Mouse (Mus musculus) hindbrain, embryonic 11.5 days (tissue): Measurements from ENCODE around the gene H2-Ob. TPM values are rescaled to one million over a fixed set of nuclear protein-coding genes. Genes with fewer than 3 reads are reported as not detected.

Experiments used
- ATAC-seq: fragments of 200-750 bp; cut with Nextera tagmentation; 2 replicates; pipeline ENCODE4 v1.8.0; 2017; ENCODE audit warnings: mild to moderate bottlenecking, moderate TSS enrichment, moderate library complexity; ENCODE audit not compliant: low FRiP score
- DNase-seq: peaks from one replicate; pipeline ENCODE4 v3.0.0-alpha.2; 2015; ENCODE audit warnings: low spot score
- H3K27ac ChIP-seq: fragments of 300-500 bp; sonication (generic); 2 replicates; pipeline ENCODE4 v1.5.1; 2014; ENCODE audit warnings: mild to moderate bottlenecking, low read depth, low read length
- H3K27me3 ChIP-seq: fragments of 300-500 bp; sonication (generic); 2 replicates; pipeline ENCODE4 v1.6.1; 2014; ENCODE audit warnings: mild to moderate bottlenecking, low read length, moderate library complexity, mixed read lengths; ENCODE audit not compliant: control insufficient read depth, insufficient read depth
- H3K36me3 ChIP-seq: fragments of 300-500 bp; sonication (generic); 2 replicates; pipeline ENCODE4 v1.6.1; 2014; ENCODE audit warnings: mild to moderate bottlenecking, low read length, moderate library complexity, mixed read lengths; ENCODE audit not compliant: control insufficient read depth, insufficient read depth
- H3K4me1 ChIP-seq: fragments of 300-500 bp; sonication (generic); replicated peaks from 2 replicates; pipeline ENCODE4 v1.6.1; 2014; ENCODE audit warnings: low read length, mixed read lengths; ENCODE audit not compliant: control insufficient read depth, insufficient read depth
- H3K4me2 ChIP-seq: fragments of 300-500 bp; sonication (generic); replicated peaks from 2 replicates; pipeline ENCODE4 v1.6.1; 2014; ENCODE audit warnings: mild to moderate bottlenecking, low read depth, low read length
- H3K4me3 ChIP-seq: fragments of 300-500 bp; sonication (generic); 2 replicates; pipeline ENCODE4 v1.5.1; 2014; ENCODE audit warnings: low read depth, low read length
- H3K9ac ChIP-seq: fragments of 300-500 bp; sonication (generic); 2 replicates; pipeline ENCODE4 v1.6.1; 2014; ENCODE audit warnings: low read depth, low read length
- H3K9me3 ChIP-seq: fragments of 300-500 bp; sonication (generic); 2 replicates; pipeline ENCODE4 v1.6.1; 2016; ENCODE audit warnings: low read length; ENCODE audit not compliant: control insufficient read depth
- WGBS: fragments of 180-500 bp; shearing (Covaris S2); extraction: QIAGEN DNeasy Blood & Tissue Kit; methylation state at CpG from one replicate; pipeline ENCODE4 v1.1.7; 2014; 5-methylcytosine and 5-hydroxymethylcytosine counted together
- polyA plus RNA-seq: library from polyadenylated mRNA; unstranded; fragments of >200 nt; fragmentation: Nextera tagmentation; extraction: Ambion mirVana; gene quantifications from 2 replicates; pipeline ENCODE4 v1.2.1, GENCODE M21; 2014

H2-Ob gene
- not detected in 2 replicates for polyA plus RNA-seq

GRCm38 (mm10) chr17:34238706-34239105, at the start of gene H2-Ob:
Gene H2-Ob (plus strand): TSS chr17:34238903.
- Histone ChIP-seq H3K4me2 (no peak within 1 kb of the TSS), H3K9me3 (no peaks in the 10 kb centered on the region), H3K4me1 (no peaks in the 10 kb centered on the region), H3K36me3 (no peaks in the 10 kb centered on the region), H3K27ac (no peak within 1 kb of the TSS), H3K4me3 (no peak within 1 kb of the TSS), H3K9ac (no peak within 1 kb of the TSS), H3K27me3 (no peaks in the 10 kb centered on the region)
- DNase-seq (peak; percentile 19), ATAC-seq (no peak)
- WGBS = 66% methylated on average over 3 of the region's 3 CpGs

- Histone ChIP-seq H3K4me2 (no peak overlapping the region), H3K4me1 (peaks cover 7% of the 10 kb centered on the region), H3K27me3 (peaks cover 59% of the 10 kb centered on the region), H3K9ac (no peak overlapping the region), H3K27ac (no peak overlapping the region), H3K36me3 (no peaks in the 10 kb centered on the region), H3K4me3 (no peak overlapping the region), H3K9me3 (no peaks in the 10 kb centered on the region)
- DNase-seq (no peak), ATAC-seq (no peak)
- WGBS = 73% methylated on average over 6 of the region's 6 CpGs
Observed at GRCm38 (mm10) chr17:34188986-34189385, 49.7 kb upstream of the H2-Ob start.

DNA sequence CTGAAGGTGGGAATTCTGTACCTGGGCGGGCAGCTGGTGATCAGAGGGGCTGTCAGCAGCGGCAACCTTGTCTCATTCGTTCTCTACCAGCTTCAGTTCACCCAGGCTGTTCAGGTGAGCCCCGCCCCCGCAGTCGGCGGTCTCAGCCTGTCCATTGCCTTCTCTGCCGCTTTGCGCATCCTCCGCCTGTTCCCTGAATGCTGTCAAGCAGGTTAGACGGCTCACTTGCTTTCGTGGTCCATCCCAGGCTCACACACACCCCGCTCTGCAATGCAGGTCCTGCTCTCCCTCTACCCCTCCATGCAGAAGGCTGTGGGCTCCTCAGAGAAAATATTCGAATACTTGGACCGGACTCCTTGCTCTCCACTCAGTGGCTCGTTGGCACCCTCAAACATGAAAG, 45.9 kb upstream of the H2-Ob start:
- 22% methylated on average over 16 of the region's 16 CpGs for WGBS
- Histone ChIP-seq H3K27ac (no peak overlapping the region), H3K9me3 (no peaks in the 10 kb centered on the region), H3K27me3 (peaks cover 56% of the 10 kb centered on the region), H3K9ac (no peak overlapping the region), H3K4me3 (no peak overlapping the region), H3K4me1 (peaks cover 1% of the 10 kb centered on the region; the same call in 1 of the 2 replicates), H3K36me3 (no peaks in the 10 kb centered on the region), H3K4me2 (no peak overlapping the region)
- no peak for ATAC-seq
- DNase-seq = no peak

- WGBS = 59% methylated on average over 8 of the region's 8 CpGs
- no peak overlapping the region for H3K4me2 ChIP-seq
- no peak for ATAC-seq
Observed at GRCm38 (mm10) chr17:34193468-34193867, 45.2 kb upstream of the H2-Ob start.

DNA sequence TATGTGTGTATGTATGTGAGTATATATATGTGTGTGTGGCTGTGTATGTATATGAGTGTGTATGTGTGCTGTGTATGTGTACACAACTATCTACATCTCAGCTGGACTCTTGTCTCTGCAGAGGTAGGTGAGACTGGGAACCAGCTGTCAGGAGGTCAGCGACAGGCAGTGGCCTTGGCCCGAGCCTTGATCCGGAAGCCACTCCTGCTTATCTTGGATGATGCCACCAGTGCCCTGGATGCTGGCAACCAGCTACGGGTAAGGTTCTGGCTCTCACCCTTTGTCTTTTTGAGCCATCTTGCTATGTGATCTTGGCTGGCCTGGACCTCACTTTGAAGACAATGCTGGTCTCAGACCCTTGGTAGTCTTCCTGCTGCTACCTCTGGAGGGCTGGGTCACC, 44.0 kb upstream of the H2-Ob start:
- Histone ChIP-seq H3K9ac (no peak overlapping the region), H3K4me3 (no peak overlapping the region), H3K27me3 (peaks cover 61% of the 10 kb centered on the region), H3K4me2 (no peak overlapping the region), H3K9me3 (no peaks in the 10 kb centered on the region), H3K4me1 (peaks cover 3% of the 10 kb centered on the region), H3K36me3 (no peaks in the 10 kb centered on the region), H3K27ac (no peak overlapping the region)
- WGBS = 85% methylated on average over 4 of the region's 4 CpGs
- ATAC-seq (no peak), DNase-seq (no peak)

More at GRCm38 (mm10) chr17:34193468-34193867, 45.2 kb upstream of the H2-Ob start:
- no peak for DNase-seq
- peaks cover 57% of the 10 kb centered on the region for H3K27me3 ChIP-seq
- H3K4me3 ChIP-seq = no peak overlapping the region
- H3K4me1 ChIP-seq = peaks cover 3% of the 10 kb centered on the region
- no peaks in the 10 kb centered on the region for H3K36me3 ChIP-seq
- no peak overlapping the region for H3K9ac ChIP-seq
- H3K27ac ChIP-seq = no peak overlapping the region
- no peaks in the 10 kb centered on the region for H3K9me3 ChIP-seq

DNA sequence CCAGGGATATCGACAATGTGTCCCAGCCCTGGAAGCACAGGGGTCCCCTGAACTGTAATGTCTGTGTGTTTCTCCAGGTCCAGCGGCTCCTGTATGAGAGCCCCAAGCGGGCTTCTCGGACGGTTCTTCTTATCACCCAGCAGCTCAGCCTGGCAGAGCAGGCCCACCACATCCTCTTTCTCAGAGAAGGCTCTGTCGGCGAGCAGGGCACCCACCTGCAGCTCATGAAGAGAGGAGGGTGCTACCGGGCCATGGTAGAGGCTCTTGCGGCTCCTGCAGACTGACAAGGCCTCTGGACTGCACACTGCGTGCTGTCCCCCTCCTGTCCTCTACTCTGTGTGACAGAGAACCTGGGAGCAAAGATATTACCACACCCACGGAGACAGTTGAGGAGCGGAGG, 42.2 kb upstream of the H2-Ob start:
- 30% methylated on average over 12 of the region's 12 CpGs for WGBS
- no peak overlapping the region for H3K9ac ChIP-seq
- peaks cover 57% of the 10 kb centered on the region for H3K27me3 ChIP-seq
- DNase-seq (no peak), ATAC-seq (no peak)
- H3K9me3 ChIP-seq = no peaks in the 10 kb centered on the region
- H3K4me1 ChIP-seq = peaks cover 3% of the 10 kb centered on the region
- H3K27ac ChIP-seq = no peak overlapping the region
- H3K36me3 ChIP-seq = no peaks in the 10 kb centered on the region
- H3K4me2 ChIP-seq = no peak overlapping the region
- no peak overlapping the region for H3K4me3 ChIP-seq

DNA sequence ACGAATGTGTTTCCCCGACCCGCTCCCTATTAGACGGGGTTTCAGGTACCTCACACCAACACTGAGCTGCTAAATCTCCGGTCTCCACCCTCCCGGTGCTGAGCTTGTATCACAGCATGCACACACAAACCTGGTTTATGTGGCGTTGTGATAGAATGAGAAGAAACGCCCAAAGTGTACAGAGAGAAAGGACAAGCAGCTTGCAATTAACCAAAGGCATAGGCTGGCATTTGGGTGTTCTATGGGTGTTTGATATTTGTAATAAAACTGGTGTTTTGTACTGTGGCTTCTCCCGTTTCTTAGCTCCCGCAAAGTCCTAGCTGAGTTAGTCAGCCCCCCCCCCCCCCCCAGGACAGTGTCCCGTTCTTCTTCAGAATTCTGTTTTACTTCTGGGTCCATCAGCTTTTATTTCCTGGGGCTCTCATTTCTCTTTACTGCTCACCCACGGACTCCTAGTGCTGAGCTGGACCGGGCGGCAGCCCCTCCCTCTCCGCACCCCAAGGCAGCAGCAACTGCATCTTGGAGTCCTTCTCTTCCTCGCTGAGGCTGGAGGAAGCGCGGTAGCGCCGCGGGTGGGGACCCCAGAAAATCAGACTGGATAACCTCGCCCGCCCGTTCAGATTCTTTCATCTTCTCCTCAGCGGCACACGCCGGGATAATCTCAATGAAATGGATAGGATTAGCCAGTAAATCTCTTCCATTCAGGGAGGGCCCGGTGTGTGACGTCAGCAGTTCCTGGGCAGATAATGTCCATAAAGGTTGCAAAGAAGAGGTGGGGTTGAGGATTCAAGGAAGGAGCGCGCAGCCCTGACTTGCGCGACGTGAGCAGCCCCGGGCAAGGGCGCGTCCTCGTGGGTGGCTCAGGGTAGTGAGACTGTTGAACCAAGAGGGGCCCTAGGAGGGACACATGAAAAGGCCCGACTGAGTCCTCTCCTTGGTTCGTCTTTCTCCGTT, 41.5 kb upstream of the H2-Ob start, which contains the start of gene Psmb8:
Gene Psmb8, plus strand, starts transcription at position 781 of the 954 bp plus-strand sequence.
- H3K27me3 ChIP-seq = peaks cover 57% of the 10 kb centered on the region
- 4% methylated on average over 41 of the region's 41 CpGs for WGBS
- peaks cover 3% of the 10 kb centered on the region for H3K4me1 ChIP-seq
- H3K9ac ChIP-seq = no peak within 1 kb of the TSS
- DNase-seq = peak; percentile 88
- no peaks in the 10 kb centered on the region for H3K9me3 ChIP-seq
- H3K4me2 ChIP-seq = peak within 1 kb of the TSS; percentile 57
- peak within 1 kb of the TSS; percentile 33 for H3K4me3 ChIP-seq
- H3K36me3 ChIP-seq = no peaks in the 10 kb centered on the region
- peak; percentile 71 for ATAC-seq
- no peak within 1 kb of the TSS for H3K27ac ChIP-seq

GRCm38 (mm10) chr17:34197904-34198520, 40.7 kb upstream of the H2-Ob start:
- Histone ChIP-seq H3K36me3 (no peaks in the 10 kb centered on the region), H3K9me3 (no peaks in the 10 kb centered on the region), H3K4me2 (peak overlapping the region; percentile 57), H3K27ac (no peak overlapping the region), H3K9ac (no peak overlapping the region), H3K4me3 (peak overlapping the region; percentile 33), H3K4me1 (peaks cover 3% of the 10 kb centered on the region), H3K27me3 (peaks cover 51% of the 10 kb centered on the region)
- whole genome bisulfite sequencing = 1% methylated on average over 32 of the region's 32 CpGs
- DNase-seq (peak; percentile 24), ATAC-seq (no peak)
